Mouse (Mus musculus) embryonic facial prominence, embryonic 14.5 days (tissue): Measurements from ENCODE around the gene Eva1c. TPM values are rescaled to one million over a fixed set of nuclear protein-coding genes. Genes with fewer than 3 reads are reported as not detected.

Source experiments
- ATAC-seq: fragments of 200-750 bp; cut with Nextera tagmentation; 2 replicates; pipeline ENCODE4 v1.8.0; 2017; ENCODE audit warnings: low read depth, moderate number of reproducible peaks, moderate TSS enrichment
- DNase-seq: peaks from one replicate; pipeline ENCODE4 v3.0.0-alpha.2; 2015; ENCODE audit warnings: low spot score
- H3K27ac ChIP-seq: fragments of 300-500 bp; sonication (generic); replicated peaks from 2 replicates; pipeline ENCODE4 v1.5.1; 2014; ENCODE audit warnings: low read depth, mild to moderate bottlenecking, low read length, moderate library complexity
- H3K27me3 ChIP-seq: fragments of 300-500 bp; sonication (generic); replicated peaks from 2 replicates; pipeline ENCODE4 v1.6.1; 2014; ENCODE audit warnings: low read length; ENCODE audit not compliant: control insufficient read depth, insufficient read depth
- H3K36me3 ChIP-seq: fragments of 300-500 bp; sonication (generic); 2 replicates; pipeline ENCODE4 v1.6.1; 2014; ENCODE audit warnings: low read length, mixed read lengths; ENCODE audit not compliant: control insufficient read depth, insufficient read depth
- H3K4me1 ChIP-seq: fragments of 300-500 bp; sonication (generic); 2 replicates; pipeline ENCODE4 v1.6.1; 2014; ENCODE audit warnings: antibody characterized with exemption, low read length; ENCODE audit not compliant: control insufficient read depth, insufficient read depth
- H3K4me2 ChIP-seq: fragments of 300-500 bp; sonication (generic); 2 replicates; pipeline ENCODE4 v1.6.1; 2014; ENCODE audit warnings: low read depth, mild to moderate bottlenecking, low read length, moderate library complexity, mixed read lengths
- H3K4me3 ChIP-seq: fragments of 300-500 bp; sonication (generic); 2 replicates; pipeline ENCODE4 v1.5.1; 2014; ENCODE audit warnings: low read depth, mild to moderate bottlenecking, low read length
- H3K9ac ChIP-seq: fragments of 300-500 bp; sonication (generic); 2 replicates; pipeline ENCODE4 v1.6.1; 2014; ENCODE audit warnings: low read depth, mild to moderate bottlenecking, low read length, moderate library complexity, mixed read lengths
- H3K9me3 ChIP-seq: fragments of 300-500 bp; sonication (generic); 2 replicates; pipeline ENCODE4 v1.6.1; 2016; ENCODE audit warnings: low read length; ENCODE audit not compliant: control insufficient read depth
- WGBS: fragments of 180-500 bp; shearing (Covaris S2); extraction: QIAGEN DNeasy Blood & Tissue Kit; methylation state at CpG from one replicate; pipeline ENCODE4 v1.1.7; 2014; 5-methylcytosine and 5-hydroxymethylcytosine counted together
- polyA plus RNA-seq: library from polyadenylated mRNA; unstranded; fragments of >200 nt; fragmentation: Nextera tagmentation; extraction: Ambion mirVana; gene quantifications from 2 replicates; pipeline ENCODE4 v1.2.1, GENCODE M21; 2014

Gene Eva1c
- 3.7 and 4.5 TPM in 2 replicates for polyA plus RNA-seq

DNA sequence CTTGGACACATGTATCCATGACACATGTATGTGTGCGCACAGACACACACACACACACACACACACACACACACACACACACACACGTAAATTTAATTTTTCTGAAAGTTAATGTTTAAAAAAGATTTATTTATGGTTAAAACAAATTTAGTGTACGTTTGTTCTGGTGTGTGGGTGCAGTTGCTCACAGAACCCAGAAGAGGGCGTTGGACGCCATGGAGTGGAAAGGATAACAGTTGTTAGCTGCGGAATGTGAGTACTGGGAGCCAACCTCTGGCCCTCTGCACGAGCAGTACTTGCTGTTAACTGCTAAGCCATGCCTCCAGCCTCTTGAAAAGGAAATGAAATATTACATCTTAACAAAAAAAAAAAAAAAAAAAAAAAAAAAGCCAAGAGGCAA, at the start of gene Eva1c:
Gene Eva1c, plus strand, starts transcription at position 263 of the 400 bp plus-strand sequence.
- no peak within 1 kb of the TSS for H3K27ac ChIP-seq
- no peak for ATAC-seq
- H3K4me3 ChIP-seq = no peak within 1 kb of the TSS
- 0 out of 2 replicates have a peak, but pooled peaks cover 6% of the 10 kb centered on the region for H3K4me1 ChIP-seq
- WGBS = 64% methylated on average over 7 of the region's 7 CpGs
- no peaks in the 10 kb centered on the region for H3K9me3 ChIP-seq
- no peak for DNase-seq
- peaks cover 16% of the 10 kb centered on the region for H3K27me3 ChIP-seq
- no peak within 1 kb of the TSS for H3K4me2 ChIP-seq
- no peaks in the 10 kb centered on the region for H3K36me3 ChIP-seq
- H3K9ac ChIP-seq = no peak within 1 kb of the TSS

DNA sequence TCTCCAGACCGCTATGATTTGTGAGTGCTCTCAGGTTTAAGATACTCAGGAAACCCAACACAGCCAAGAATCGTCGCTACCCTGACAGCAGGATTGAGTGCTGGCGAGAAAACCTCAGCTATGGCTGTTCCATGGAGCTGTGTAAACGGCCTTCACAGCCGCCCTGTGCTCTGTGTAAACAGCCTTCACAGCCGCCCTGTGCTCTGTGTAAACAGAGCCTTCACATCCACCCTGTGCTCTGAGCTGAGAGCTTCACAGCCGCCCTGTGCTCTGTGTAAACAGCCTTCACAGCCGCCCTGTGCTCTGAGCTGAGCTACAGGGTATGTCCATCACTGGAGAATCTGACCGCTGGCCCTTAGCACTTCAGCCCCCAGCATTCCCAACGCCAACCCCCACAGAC, 46.7 kb upstream of the Eva1c start:
- no peak overlapping the region for H3K27ac ChIP-seq

DNA sequence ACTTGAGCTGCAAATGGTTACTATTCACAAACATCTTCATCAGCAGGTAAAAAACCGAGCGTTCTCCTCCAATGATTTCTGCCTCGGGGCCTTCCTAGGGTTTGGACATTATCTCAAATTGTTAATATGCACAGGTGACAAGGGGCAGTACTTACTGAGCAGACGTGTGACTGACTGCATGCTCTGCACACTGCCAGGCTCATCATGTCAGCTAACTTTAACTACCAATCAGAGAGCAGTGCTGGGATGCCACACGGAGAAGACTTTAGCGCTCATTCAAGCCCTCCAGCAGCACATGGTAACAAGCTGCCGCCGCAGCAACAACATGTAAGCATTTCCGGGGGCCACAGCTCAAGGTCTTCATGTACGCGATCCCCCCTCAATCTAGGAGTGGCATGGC, 43.2 kb upstream of the Eva1c start:
- H3K4me2 ChIP-seq = no peak overlapping the region
- H3K9me3 ChIP-seq = no peaks in the 10 kb centered on the region
- H3K4me1 ChIP-seq = no peaks in the 10 kb centered on the region
- H3K27me3 ChIP-seq = no peaks in the 10 kb centered on the region
- no peak overlapping the region for H3K9ac ChIP-seq
- 91% methylated on average over 11 of the region's 11 CpGs for WGBS
- peaks cover 95% of the 10 kb centered on the region for H3K36me3 ChIP-seq
- ATAC-seq (no peak), DNase-seq (no peak)
- no peak overlapping the region for H3K27ac ChIP-seq
- H3K4me3 ChIP-seq = no peak overlapping the region

More for the DNA sequence above, 46.7 kb upstream of the Eva1c start:
- no peaks in the 10 kb centered on the region for H3K9me3 ChIP-seq
- 61% methylated on average over 11 of the region's 11 CpGs for WGBS
- H3K4me2 ChIP-seq = no peak overlapping the region
- ATAC-seq = peak; percentile 65; the same call in 1 of the 2 replicates
- peaks cover 95% of the 10 kb centered on the region for H3K36me3 ChIP-seq
- H3K4me3 ChIP-seq = no peak overlapping the region
- no peak for DNase-seq
- no peaks in the 10 kb centered on the region for H3K27me3 ChIP-seq
- H3K4me1 ChIP-seq = no peaks in the 10 kb centered on the region
- H3K9ac ChIP-seq = no peak overlapping the region

DNA sequence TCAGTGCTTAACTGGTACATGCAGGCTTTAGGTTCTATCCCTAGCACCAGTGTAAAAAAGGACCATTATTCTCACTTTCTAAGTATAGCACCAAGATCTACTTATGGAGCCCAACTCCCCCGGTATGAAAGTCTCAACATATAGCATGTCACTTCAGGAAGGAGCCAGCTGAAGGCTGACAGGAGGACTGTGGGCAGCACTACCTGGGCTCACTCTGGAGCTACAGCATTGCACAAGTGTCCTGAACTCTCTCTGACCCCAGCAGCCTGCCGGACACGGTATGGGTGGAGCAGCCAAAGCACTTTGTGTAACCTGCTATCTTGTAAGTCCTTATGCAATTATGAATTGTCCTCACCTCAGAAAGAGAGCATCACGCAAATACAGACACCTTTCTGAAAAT, 41.3 kb upstream of the Eva1c start:
- ATAC-seq = no peak
- H3K4me2 ChIP-seq = no peak overlapping the region
- WGBS = 84% methylated on average over 4 of the region's 4 CpGs

DNA sequence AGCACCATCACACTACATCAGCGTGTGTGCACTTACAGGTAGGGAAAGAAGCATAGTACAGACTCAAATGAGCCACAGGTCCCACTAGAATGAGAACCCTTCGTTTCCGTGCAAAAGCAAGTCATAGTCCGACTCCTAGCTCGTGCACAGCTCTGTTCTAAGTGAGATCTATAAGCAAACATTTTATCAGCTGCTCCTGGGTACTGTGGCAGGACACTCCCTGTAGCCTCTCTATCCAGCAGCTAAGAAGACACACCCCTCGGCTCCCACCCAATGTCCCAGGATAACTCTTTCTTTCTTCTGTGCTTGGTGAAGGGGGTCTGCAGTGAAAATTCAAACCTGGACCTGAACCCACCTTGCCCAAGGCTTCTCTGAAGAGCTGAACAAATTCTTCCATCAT, 37.9 kb upstream of the Eva1c start:
- no peak for ATAC-seq
- no peak for DNase-seq
- WGBS = 92% methylated on average over 6 of the region's 6 CpGs
- no peak overlapping the region for H3K9ac ChIP-seq
- H3K4me1 ChIP-seq = no peaks in the 10 kb centered on the region
- no peak overlapping the region for H3K27ac ChIP-seq
- H3K27me3 ChIP-seq = no peaks in the 10 kb centered on the region
- H3K36me3 ChIP-seq = peaks cover 96% of the 10 kb centered on the region
- H3K4me2 ChIP-seq = no peak overlapping the region
- no peak overlapping the region for H3K4me3 ChIP-seq
- no peaks in the 10 kb centered on the region for H3K9me3 ChIP-seq

More for the DNA sequence above, 41.3 kb upstream of the Eva1c start:
- Histone ChIP-seq H3K27me3 (no peaks in the 10 kb centered on the region), H3K9ac (no peak overlapping the region), H3K27ac (no peak overlapping the region), H3K9me3 (no peaks in the 10 kb centered on the region), H3K36me3 (peaks cover 95% of the 10 kb centered on the region), H3K4me3 (no peak overlapping the region), H3K4me1 (no peaks in the 10 kb centered on the region)
- no peak for DNase-seq

DNA sequence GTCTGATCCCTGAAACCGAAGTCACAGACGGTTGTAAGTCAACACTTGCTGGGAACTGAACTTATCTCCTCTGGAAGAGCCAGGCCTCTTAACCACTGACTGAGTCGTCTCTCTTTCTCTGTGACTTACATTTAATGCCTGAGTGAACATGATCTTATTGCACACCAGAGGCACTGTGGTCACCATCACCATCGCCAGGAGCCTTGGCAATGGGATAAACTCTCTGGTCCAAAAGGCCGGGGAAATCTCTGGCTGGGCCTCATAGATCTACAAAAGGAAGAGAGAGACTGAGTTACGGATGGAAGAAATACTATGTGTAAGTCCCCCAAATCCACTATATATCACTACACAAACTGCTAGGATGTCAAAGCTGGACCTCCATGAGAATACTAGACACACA, 35.6 kb upstream of the Eva1c start:
- H3K27ac ChIP-seq = no peak overlapping the region
- DNase-seq (no peak), ATAC-seq (no peak)
- H3K36me3 ChIP-seq = peaks cover 94% of the 10 kb centered on the region
- no peak overlapping the region for H3K4me2 ChIP-seq
- no peak overlapping the region for H3K4me3 ChIP-seq
- H3K4me1 ChIP-seq = no peaks in the 10 kb centered on the region
- H3K9me3 ChIP-seq = no peaks in the 10 kb centered on the region
- H3K9ac ChIP-seq = no peak overlapping the region
- no peaks in the 10 kb centered on the region for H3K27me3 ChIP-seq
- WGBS = 88% methylated on average over 6 of the region's 6 CpGs

DNA sequence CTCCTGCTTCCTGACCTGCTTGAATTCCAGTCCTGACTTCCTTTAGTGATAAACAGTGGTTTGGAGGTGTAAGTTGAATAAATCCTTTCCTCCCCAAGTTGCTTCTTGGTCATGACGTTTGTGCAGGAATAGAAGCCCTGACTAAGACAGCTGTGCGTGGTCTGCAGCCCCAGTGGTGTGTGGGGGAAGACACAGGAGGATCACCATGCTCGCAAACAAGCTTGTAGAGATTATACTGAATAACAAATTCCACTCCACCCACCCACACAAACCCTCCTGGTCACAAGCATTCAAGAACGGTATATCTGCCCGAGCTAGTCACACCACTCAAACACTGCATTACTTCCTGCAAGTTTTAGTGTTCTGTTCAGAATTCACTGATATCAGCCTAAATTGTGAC, 34.5 kb upstream of the Eva1c start:
- peaks cover 93% of the 10 kb centered on the region for H3K36me3 ChIP-seq
- H3K27me3 ChIP-seq = no peaks in the 10 kb centered on the region
- no peak overlapping the region for H3K27ac ChIP-seq
- WGBS = 69% methylated on average over 5 of the region's 5 CpGs
- DNase-seq = no peak
- no peaks in the 10 kb centered on the region for H3K9me3 ChIP-seq
- H3K4me1 ChIP-seq = no peaks in the 10 kb centered on the region
- H3K9ac ChIP-seq = no peak overlapping the region
- H3K4me2 ChIP-seq = no peak overlapping the region
- no peak overlapping the region for H3K4me3 ChIP-seq
- ATAC-seq = no peak

DNA sequence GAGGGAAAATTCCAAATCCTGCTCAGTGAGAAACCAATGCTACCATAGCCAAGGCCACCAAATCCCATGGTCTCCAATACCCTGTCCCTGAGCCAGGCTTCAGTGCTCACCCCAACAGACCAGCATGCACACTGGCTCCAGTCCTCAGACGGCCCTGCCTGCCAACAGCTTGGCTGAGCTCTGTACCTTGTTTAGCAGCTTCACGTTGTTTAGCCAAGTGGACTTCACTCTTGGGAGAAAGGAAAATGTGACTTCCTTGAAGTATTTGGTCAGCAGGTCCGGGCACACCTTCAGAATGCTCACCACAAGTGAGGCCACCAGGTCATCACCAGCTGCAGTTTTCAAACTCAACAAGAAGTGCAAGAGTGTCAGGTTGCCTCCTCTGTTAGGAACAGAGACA, 34.0 kb upstream of the Eva1c start:
- WGBS = 73% methylated on average over 3 of the region's 3 CpGs
- H3K4me3 ChIP-seq = no peak overlapping the region

DNA sequence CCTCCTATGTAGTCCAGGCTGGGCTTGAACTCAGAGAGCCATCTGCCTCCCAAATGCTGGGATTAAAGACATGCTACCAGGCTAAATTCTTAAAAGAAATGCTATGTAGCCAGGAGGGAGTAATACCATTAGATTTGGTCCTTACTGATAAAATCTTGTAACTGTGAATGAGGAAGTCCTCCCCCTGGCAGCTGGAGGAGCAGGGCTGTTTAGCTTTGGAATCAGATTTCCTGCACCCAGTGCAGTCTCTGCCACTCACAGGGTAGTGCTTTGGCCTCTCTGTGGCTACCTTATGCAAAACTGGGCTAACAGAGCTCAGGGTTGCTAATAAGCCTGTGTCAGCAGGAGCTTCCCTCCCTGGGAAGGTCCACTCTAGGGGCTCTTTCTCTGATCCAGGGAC, 31.8 kb upstream of the Eva1c start:
- H3K9ac ChIP-seq = no peak overlapping the region
- peaks cover 82% of the 10 kb centered on the region for H3K36me3 ChIP-seq
- no peak for DNase-seq
- ATAC-seq = no peak
- no peak overlapping the region for H3K27ac ChIP-seq
- no peak overlapping the region for H3K4me3 ChIP-seq
- H3K4me2 ChIP-seq = no peak overlapping the region
- H3K27me3 ChIP-seq = no peaks in the 10 kb centered on the region
- H3K4me1 ChIP-seq = no peaks in the 10 kb centered on the region
- H3K9me3 ChIP-seq = no peaks in the 10 kb centered on the region

More for the DNA sequence above, 34.0 kb upstream of the Eva1c start:
- Histone ChIP-seq H3K27ac (no peak overlapping the region), H3K4me1 (no peaks in the 10 kb centered on the region), H3K9ac (no peak overlapping the region), H3K4me2 (no peak overlapping the region), H3K9me3 (no peaks in the 10 kb centered on the region), H3K36me3 (peaks cover 91% of the 10 kb centered on the region), H3K27me3 (no peaks in the 10 kb centered on the region)
- ATAC-seq = no peak
- no peak for DNase-seq
